Mouse (Mus musculus): ENCODE measurements around the gene Lig1.

Gene Lig1

DNA sequence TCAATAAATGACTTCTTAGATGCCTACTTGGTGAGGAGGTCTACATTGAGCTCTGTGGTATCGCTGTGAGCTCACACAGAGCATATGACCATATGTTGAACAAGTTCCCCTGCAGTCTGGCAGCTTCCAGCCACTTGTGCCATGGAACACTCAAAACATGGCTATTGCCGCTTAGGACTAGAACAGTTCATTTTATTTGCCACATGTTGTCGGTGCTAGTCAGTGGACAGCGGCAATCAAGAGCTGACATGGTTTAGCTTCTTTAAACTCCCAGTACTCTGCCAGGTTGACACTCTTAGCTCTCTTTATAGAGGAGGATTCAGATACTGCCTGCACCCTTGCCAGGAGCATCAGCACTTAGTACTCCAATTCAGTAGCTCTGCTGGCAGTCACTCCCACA lies 34.3 kb downstream of the Lig1 start:
- DNase-seq, result no peak

DNA sequence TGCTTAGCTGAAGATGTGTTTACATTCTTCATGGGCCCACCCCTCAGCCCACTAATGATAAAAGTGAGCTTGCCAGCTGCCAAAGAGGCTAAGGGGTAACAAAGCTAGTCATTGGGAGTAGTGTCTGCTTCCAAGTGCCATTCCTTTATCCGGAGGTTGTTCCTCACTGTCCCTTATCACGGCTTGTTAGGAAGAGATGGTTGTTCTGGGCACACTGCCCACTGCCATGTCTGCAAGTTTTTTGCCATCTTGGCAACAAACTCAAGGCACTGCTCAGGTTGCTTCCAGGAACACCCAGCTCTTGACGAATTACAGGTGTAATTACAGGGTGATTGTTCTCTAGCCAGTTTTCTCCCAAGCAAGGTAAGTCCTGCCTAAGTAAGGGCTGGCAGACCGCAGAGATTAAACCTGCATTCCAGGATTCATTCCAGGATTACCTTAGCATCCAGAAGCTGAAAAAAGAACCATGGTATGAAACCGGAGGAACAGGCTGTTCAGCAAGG lies 37.1 kb downstream of the Lig1 start:
- no peak for DNase-seq

DNA sequence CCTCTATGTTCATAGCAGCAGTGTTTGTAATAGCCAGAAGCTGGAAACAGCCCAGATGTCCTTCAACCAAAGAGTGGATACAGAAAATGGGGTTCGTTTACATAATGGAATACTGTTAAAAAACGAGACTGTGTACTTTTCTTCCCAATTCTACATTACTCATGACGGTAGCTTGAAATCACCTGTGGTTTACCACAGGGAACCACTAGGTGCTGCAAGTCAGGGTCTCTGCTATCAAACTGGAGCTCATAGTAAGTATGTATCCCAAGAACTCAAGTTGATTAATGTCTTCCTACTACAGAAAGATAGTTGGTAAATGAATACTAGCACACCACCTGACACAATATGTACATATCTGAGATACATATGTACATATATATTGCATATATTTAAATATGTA lies 44.3 kb downstream of the Lig1 start:
- DNase-seq, result no peak

GRCm38 (mm10) chr7:13324316-13324715 lies 47.2 kb downstream of the Lig1 start, which contains the start of gene Pla2g4c:
Gene Pla2g4c, plus strand, starts transcription at chr7:13324655.
- no peak for DNase-seq

GRCm38 (mm10) chr7:13330575-13330974 lies 53.5 kb downstream of the Lig1 start:
- DNase-seq, result no peak

DNA sequence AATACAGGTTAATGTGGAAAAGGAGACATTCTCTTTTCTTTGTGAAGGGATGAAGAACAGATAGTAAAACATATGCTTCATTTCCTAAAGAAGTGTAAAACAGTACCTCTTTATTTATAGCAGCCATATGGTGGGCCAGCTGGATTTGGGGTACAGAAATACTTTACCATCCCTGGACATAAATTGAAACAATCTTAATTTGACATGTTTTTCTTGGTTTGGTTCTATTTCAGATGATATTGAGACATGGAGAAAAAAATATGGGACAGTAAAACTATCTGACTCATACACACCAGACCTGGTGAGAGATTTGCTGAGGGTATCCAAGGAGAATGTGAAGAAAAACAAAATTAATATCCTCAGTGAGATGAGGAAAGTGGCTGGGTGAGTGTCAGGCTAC lies 78.9 kb downstream of the Lig1 start:
- DNase-seq, result no peak

All from kidney, postnatal 4 days (tissue).